Mouse (Mus musculus): ENCODE measurements around the gene Fads1. TPM values are rescaled to one million over a fixed set of nuclear protein-coding genes. Genes with fewer than 3 reads are reported as not detected.
A peak's percentile ranks its signal among the peaks of the same experiment; 100 is the strongest.

Gene Fads1
- 3.0 and 3.7 TPM in 2 replicates for polyA plus RNA-seq (2012)

- peaks cover 51% of the 10 kb centered on the region for H3K4me1 ChIP-seq (ENCODE audit: control insufficient read depth)
- H3K9me3 ChIP-seq (ENCODE audit: control insufficient read depth, low read length), result no peaks in the 10 kb centered on the region
- peaks cover 42% of the 10 kb centered on the region for H3K36me3 ChIP-seq (ENCODE audit: control insufficient read depth)
- H3K4me3 ChIP-seq (replicated peaks), result peak within 1 kb of the TSS; percentile 91
- H3K27me3 ChIP-seq (ENCODE audit: control insufficient read depth), result no peaks in the 10 kb centered on the region
- no peak for TF ChIP-seq GATA1 (IDR thresholded peaks at IDR 0.05; ENCODE audit: low read length)
Observed at GRCm38 (mm10) chr19:10182670-10183298, at the start of gene Fads1. Gene Fads1 (plus strand): TSS chr19:10182888.

- Histone ChIP-seq H3K36me3 (ENCODE audit: control insufficient read depth) (no peaks in the 10 kb centered on the region), H3K4me1 (ENCODE audit: control insufficient read depth) (no peaks in the 10 kb centered on the region), H3K9me3 (ENCODE audit: control insufficient read depth, low read length) (no peaks in the 10 kb centered on the region), H3K27me3 (ENCODE audit: control insufficient read depth) (0 out of 2 replicates have a peak, but pooled peaks cover 5% of the 10 kb centered on the region), H3K4me3 (replicated peaks) (no peak overlapping the region)
- no peak for TF ChIP-seq GATA1 (IDR thresholded peaks at IDR 0.05; ENCODE audit: low read length)
- no peak for TF ChIP-seq TAL1 (IDR thresholded peaks at IDR 0.05; ENCODE audit: low read length)
Observed at GRCm38 (mm10) chr19:10134692-10135091, 48.0 kb upstream of the Fads1 start.

- TF ChIP-seq GATA1 (IDR thresholded peaks at IDR 0.05; ENCODE audit: low read length) (no peak), TAL1 (IDR thresholded peaks at IDR 0.05; ENCODE audit: low read length) (no peak)
- Histone ChIP-seq H3K9me3 (ENCODE audit: control insufficient read depth, low read length) (no peaks in the 10 kb centered on the region), H3K36me3 (ENCODE audit: control insufficient read depth) (no peaks in the 10 kb centered on the region), H3K4me1 (ENCODE audit: control insufficient read depth) (no peaks in the 10 kb centered on the region), H3K27me3 (ENCODE audit: control insufficient read depth) (0 out of 2 replicates have a peak, but pooled peaks cover 5% of the 10 kb centered on the region), H3K4me3 (replicated peaks) (no peak overlapping the region)
Observed at GRCm38 (mm10) chr19:10137423-10137822, 45.3 kb upstream of the Fads1 start.

GRCm38 (mm10) chr19:10139736-10140135 is 43.0 kb upstream of the Fads1 start:
- no peak for TF ChIP-seq TAL1 (IDR thresholded peaks at IDR 0.05; ENCODE audit: low read length)
- TF ChIP-seq GATA1 (IDR thresholded peaks at IDR 0.05; ENCODE audit: low read length), result no peak
- no peaks in the 10 kb centered on the region for H3K36me3 ChIP-seq (ENCODE audit: control insufficient read depth)
- no peak overlapping the region for H3K4me3 ChIP-seq (replicated peaks)
- no peaks in the 10 kb centered on the region for H3K9me3 ChIP-seq (ENCODE audit: control insufficient read depth, low read length)
- peaks cover 2% of the 10 kb centered on the region; the same call in 1 of the 2 replicates for H3K27me3 ChIP-seq (ENCODE audit: control insufficient read depth)
- H3K4me1 ChIP-seq (ENCODE audit: control insufficient read depth), result no peaks in the 10 kb centered on the region

- Histone ChIP-seq H3K36me3 (ENCODE audit: control insufficient read depth) (no peaks in the 10 kb centered on the region), H3K27me3 (ENCODE audit: control insufficient read depth) (no peaks in the 10 kb centered on the region; the same call in 1 of the 2 replicates), H3K4me1 (ENCODE audit: control insufficient read depth) (peaks cover 4% of the 10 kb centered on the region), H3K9me3 (ENCODE audit: control insufficient read depth, low read length) (no peaks in the 10 kb centered on the region), H3K4me3 (replicated peaks) (no peak overlapping the region)
- TF ChIP-seq GATA1 (IDR thresholded peaks at IDR 0.05; ENCODE audit: low read length) (no peak), TAL1 (IDR thresholded peaks at IDR 0.05; ENCODE audit: low read length) (no peak)
Observed at GRCm38 (mm10) chr19:10143667-10144066, 39.0 kb upstream of the Fads1 start.

- Histone ChIP-seq H3K4me1 (ENCODE audit: control insufficient read depth) (peaks cover 8% of the 10 kb centered on the region), H3K36me3 (ENCODE audit: control insufficient read depth) (no peaks in the 10 kb centered on the region), H3K27me3 (ENCODE audit: control insufficient read depth) (no peaks in the 10 kb centered on the region; the same call in 1 of the 2 replicates), H3K4me3 (replicated peaks) (no peak overlapping the region), H3K9me3 (ENCODE audit: control insufficient read depth, low read length) (no peaks in the 10 kb centered on the region)
- TF ChIP-seq GATA1 (IDR thresholded peaks at IDR 0.05; ENCODE audit: low read length) (no peak), TAL1 (IDR thresholded peaks at IDR 0.05; ENCODE audit: low read length) (no peak)
Observed at GRCm38 (mm10) chr19:10144464-10144863, 38.2 kb upstream of the Fads1 start.

GRCm38 (mm10) chr19:10148555-10148954 is 34.1 kb upstream of the Fads1 start:
- TF ChIP-seq TAL1 (IDR thresholded peaks at IDR 0.05; ENCODE audit: low read length) (no peak), GATA1 (IDR thresholded peaks at IDR 0.05; ENCODE audit: low read length) (no peak)
- Histone ChIP-seq H3K4me3 (replicated peaks) (no peak overlapping the region), H3K36me3 (ENCODE audit: control insufficient read depth) (no peaks in the 10 kb centered on the region)

GRCm38 (mm10) chr19:10149189-10149588 is 33.5 kb upstream of the Fads1 start:
- H3K36me3 ChIP-seq (ENCODE audit: control insufficient read depth), result no peaks in the 10 kb centered on the region
- peaks cover 8% of the 10 kb centered on the region for H3K4me1 ChIP-seq (ENCODE audit: control insufficient read depth)
- H3K27me3 ChIP-seq (ENCODE audit: control insufficient read depth), result peaks cover 3% of the 10 kb centered on the region
- no peak overlapping the region for H3K4me3 ChIP-seq (replicated peaks)
- TF ChIP-seq GATA1 (IDR thresholded peaks at IDR 0.05; ENCODE audit: low read length) (no peak), TAL1 (IDR thresholded peaks at IDR 0.05; ENCODE audit: low read length) (no peak)
- 0 out of 2 replicates have a peak, but pooled peaks cover 2% of the 10 kb centered on the region for H3K9me3 ChIP-seq (ENCODE audit: control insufficient read depth, low read length)

More at GRCm38 (mm10) chr19:10148555-10148954, 34.1 kb upstream of the Fads1 start:
- H3K27me3 ChIP-seq (ENCODE audit: control insufficient read depth), result peaks cover 2% of the 10 kb centered on the region
- peaks cover 8% of the 10 kb centered on the region for H3K4me1 ChIP-seq (ENCODE audit: control insufficient read depth)
- 0 out of 2 replicates have a peak, but pooled peaks cover 2% of the 10 kb centered on the region for H3K9me3 ChIP-seq (ENCODE audit: control insufficient read depth, low read length)

GRCm38 (mm10) chr19:10157725-10158124 is 25.0 kb upstream of the Fads1 start:
- peaks cover 7% of the 10 kb centered on the region for H3K9me3 ChIP-seq (ENCODE audit: control insufficient read depth, low read length)
- peaks cover 7% of the 10 kb centered on the region for H3K27me3 ChIP-seq (ENCODE audit: control insufficient read depth)
- H3K36me3 ChIP-seq (ENCODE audit: control insufficient read depth), result no peaks in the 10 kb centered on the region
- H3K4me1 ChIP-seq (ENCODE audit: control insufficient read depth), result no peaks in the 10 kb centered on the region
- no peak overlapping the region for H3K4me3 ChIP-seq (replicated peaks)
- TF ChIP-seq GATA1 (IDR thresholded peaks at IDR 0.05; ENCODE audit: low read length), result no peak
- TF ChIP-seq TAL1 (IDR thresholded peaks at IDR 0.05; ENCODE audit: low read length), result no peak
